Mouse (Mus musculus) lung, adult 18-20 months (tissue): Measurements from ENCODE around the gene Tor1aip1.

Experiments used
- DNase-seq, 2 experiments: peaks; one replicate each; pipeline ENCODE4 v3.0.0; 2022; ENCODE audit warnings: mixed read lengths in 2 of 2

Gene Tor1aip1

DNA sequence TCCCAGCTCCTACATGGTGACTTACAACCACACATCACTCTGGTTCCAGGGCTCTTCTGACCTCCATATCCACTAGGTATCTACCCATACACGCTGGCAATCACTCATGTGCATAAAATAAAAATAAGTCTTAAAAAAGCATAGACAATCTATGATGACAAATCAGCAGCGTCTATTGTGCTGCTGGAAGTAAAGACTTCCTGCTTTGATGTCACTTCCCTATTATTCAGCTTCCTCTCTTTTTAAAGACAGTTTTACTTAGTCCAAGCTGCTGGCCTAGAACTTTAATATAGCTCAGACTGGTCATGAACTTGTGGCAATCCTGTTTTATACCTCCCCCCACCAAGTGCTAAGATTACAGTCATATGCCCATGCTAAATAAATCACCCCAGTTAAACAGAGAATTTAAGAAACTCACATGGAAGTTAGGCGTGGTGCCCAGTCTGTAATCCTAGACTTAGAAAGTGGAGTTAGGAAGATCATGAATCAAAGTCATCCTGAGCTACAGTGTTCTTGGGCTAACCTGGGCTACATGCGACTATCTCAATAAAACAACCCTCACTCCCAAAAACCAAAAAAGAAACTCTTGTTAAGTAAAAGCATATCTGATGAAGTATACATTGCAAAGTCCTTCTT lies 7.8 kb downstream of the Tor1aip1 start:
- no peak for DNase-seq

- no peak for DNase-seq
Observed at GRCm38 (mm10) chr1:156027849-156028248, 8.4 kb downstream of the Tor1aip1 start.

DNA sequence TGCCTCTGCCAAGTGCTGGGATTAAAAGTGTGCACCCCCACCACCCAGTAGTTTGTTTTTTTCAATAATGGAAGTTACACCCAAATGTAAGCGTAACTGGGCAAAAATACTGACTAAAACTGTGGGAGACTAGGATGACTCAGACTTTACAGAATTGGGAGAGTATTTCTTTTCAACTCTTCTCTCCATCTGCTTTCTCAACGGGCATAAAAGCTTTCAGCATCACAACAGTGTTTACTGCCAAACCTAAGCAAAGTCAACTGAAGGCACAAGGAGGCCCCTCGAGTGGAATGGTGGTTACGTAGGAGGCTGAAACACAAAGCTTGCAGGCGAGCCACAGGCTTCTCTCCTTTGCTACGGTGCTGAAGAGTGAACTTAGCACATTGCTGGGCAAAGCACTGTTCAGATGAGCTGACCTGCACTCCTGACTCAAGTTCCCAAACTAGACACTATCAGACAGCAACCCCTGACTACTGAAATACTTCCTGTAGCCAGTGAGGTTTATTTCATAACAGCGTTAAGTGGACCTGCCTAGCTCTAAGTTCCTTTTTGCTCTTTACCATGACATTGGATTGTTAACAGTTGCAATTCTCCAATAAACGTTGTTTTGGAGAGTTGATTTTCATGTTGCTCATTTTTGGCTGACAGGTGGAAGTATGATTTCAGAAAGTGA lies 11.3 kb downstream of the Tor1aip1 start:
- no peak for DNase-seq

GRCm38 (mm10) chr1:156020402-156020801 lies 15.9 kb downstream of the Tor1aip1 start:
- DNase-seq: no peak

DNA sequence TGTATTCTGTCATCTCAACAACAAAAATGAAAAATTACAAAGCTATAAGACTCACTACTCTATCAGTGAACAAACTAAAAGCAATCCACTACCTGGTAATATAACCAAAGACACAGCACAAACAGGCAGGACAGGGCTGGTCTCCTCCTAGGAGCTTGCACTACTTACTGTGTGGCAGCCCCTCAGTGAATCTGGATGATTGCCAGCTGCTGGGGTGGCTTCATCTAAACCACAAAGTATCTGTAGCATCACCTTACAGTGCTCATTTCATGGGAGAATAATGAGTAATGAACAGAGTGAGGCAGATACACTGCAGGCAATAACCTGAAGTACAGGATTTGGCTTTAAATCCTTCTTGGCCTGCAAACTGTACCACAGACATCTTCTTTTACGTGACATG lies 16.5 kb downstream of the Tor1aip1 start:
- DNase-seq: no peak

DNA sequence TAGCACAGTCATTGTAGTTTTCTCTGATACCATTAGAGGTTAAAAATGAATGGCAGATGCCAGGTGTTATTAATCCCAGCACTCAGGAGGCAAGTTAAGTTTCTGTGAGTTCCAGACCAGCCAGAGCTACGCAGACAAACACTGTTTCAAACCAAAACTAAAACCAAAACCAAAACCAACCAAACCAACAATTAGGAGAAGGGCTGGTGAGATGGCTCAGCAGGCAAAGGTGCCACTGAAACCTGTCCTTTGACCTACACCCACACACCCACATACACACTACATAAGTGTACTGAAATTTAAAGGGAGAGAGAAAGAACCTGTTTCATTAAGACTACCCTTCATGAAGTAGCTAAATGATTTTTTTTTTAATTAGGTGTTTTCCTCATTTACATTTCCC lies 27.3 kb downstream of the Tor1aip1 start:
- no peak for DNase-seq

DNA sequence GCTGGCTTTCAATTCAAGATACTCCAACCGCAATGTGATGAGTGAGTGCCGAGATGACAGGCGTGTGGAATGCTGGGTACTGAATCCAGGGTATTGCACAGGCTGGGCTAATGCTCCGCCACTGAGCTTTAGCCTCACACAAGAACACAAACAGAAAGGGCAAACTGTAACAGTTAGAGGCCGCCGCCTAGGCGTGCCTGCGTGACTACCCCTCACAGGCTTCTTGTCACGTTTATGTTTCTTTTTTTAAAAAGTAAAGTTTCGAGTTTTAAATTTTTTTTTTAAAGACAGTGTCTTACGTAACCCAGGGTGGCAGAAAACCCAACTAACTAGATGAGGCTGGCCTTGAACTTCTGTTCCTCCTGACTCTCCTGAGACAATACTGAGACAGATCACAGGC lies 30.4 kb downstream of the Tor1aip1 start:
- no peak for DNase-seq

GRCm38 (mm10) chr1:156003201-156003935 lies 32.9 kb downstream of the Tor1aip1 start:
- peak; percentile 62 to 73 for DNase-seq

GRCm38 (mm10) chr1:156002366-156002765 lies 33.9 kb downstream of the Tor1aip1 start:
- no peak for DNase-seq

DNA sequence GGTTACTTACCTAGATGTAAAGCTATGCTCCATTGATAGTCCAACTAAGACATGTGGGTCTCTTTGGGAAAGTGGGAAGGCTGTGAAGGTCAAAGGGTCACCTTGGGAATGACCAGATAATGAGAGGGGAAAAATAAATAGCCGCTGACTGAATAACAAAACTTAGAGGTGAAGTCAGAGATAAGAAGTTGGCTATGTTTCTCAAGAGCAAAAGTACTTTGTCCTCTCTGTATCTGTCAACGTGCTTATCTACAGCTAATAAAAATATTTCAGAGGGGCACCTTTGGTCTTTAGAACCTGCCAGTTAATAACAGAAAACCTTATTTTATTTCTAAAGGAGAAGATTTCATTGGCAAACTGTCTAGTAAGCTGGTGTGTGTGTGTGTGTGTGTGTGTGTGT lies 40.7 kb downstream of the Tor1aip1 start:
- DNase-seq: no peak

DNA sequence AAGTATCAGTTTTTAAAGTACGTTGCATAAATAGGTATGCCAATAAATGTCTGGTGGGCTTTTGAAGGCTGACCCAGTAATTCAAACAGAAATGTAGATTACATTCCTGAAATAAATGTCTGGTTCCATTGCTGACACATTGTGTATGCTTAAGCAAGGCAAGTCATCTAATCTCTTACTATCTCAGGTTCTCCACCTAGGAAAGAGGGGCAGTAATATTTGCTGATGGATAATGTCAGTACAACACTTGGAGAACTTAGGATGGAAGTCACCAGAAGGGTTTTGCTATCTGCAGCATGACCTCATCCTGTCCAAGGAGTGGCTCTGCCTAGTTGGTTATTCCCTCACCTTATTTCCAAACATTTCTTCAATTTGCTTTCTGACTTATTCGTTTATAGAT lies 41.8 kb downstream of the Tor1aip1 start:
- no peak for DNase-seq

- no peak for DNase-seq
Observed at GRCm38 (mm10) chr1:155990391-155990790, 45.9 kb downstream of the Tor1aip1 start.

DNA sequence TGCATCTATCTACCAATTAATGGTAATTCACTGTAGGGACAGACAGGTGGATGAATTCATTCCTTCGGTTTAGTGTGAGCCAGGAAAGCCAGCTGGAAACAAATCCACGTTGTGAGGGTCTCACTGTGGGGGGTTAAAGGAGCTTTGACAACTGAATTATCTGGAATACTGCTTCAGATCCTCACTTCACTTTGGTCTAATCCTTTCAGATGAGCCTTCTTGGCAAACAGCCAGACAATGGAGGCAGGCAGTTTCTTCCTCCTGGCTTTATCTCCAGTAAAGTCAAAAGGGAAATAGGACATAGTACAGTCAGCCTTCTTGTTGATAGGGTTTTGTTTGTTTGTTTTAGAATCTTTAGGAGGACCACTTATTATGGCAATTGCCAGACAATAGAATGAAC lies 46.9 kb downstream of the Tor1aip1 start:
- no peak for DNase-seq

DNA sequence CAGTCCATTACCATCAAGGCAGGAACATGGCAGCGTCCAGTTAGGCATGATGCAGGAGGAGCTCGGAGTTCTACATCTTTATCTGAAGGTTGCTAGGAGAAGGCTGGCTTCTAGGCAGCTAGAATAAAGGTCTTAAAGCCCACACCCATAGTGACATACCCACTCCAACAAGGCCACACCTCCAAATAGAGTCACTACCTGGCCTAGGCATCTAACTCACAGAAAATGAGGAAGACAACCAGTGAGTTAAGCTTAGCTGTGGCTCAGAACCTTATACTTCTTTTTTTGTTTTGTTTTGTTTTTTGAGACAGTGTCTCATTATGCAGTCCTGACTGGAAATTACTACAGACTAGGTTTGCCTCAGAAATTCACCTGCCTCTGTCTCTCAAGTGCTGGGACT lies 48.7 kb downstream of the Tor1aip1 start:
- no peak for DNase-seq

DNA sequence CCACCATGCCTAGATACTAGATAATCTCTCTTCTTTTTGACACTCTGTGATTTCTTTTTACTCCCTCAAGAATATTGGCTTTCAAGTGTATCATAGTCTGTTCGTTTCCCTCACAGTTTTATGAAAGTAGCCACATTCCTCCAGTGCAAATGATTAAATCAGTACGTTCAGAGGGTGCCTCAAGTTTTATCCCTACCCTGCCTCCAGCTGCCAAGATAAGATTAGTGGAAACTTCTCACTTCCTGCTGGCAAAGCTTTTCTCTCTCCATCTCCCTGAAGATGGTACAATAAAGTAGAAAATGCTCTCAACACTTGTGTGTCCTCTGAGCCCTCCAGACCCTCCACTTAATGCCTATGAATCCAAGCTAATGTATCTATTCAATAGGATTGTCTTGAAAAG lies 61.3 kb downstream of the Tor1aip1 start:
- DNase-seq: no peak

- peak; percentile 11 for DNase-seq
Observed at GRCm38 (mm10) chr1:155973719-155974379, 62.4 kb downstream of the Tor1aip1 start.

GRCm38 (mm10) chr1:155973068-155973718 lies 63.1 kb downstream of the Tor1aip1 start, which contains the start of gene Cep350:
Cep350 (minus strand) TSS chr1:155973255.
- peak; percentile 98 for DNase-seq

DNA sequence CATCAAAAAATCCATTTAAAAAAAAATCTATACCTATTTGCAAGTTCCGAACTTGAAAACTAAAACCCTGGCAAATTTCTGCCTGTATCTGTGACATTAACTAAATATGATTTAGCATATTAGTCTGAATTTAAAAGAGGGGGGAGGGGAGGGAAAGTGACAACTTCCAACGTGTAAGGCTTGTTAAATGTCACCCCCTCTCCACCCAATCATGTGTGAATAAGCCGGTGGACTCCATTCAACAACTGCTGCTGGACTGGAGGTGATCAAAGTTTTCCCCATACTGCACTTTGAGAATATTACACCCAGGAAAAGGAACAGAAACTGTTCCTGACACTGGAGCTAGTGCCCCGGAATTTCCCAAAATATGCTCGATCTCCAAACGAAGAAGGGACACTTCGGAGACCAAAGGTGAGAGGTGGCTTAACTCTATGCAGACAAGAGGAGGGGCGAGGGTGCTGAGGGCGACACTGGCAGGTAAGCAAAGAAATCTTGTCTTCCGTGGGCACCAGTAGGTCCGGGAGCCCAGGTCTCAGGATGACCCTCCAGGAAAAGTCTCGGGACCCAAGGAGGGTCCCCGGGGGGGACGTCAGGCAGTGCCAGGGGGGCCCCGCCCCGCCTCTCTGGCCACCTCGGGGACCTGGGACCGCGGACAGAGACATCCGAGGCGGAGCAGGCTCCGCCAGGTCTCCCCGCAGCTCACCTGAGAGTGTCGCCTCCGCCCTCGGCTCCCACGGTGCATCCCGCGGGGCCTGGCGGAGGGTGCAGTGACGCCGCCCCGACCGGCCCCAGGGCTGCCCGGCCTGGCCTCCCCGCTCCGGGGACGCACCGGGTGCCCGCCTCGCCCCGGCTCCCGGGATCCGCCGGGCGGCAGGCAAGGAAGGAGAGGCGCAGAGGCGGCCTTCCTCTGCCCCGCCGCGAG lies 63.9 kb downstream of the Tor1aip1 start:
- DNase-seq: peak; percentile 40 to 49
